Mouse (Mus musculus) hindbrain, embryonic 15.5 days (tissue): Measurements from ENCODE around the gene Anapc11. TPM values are rescaled to one million over a fixed set of nuclear protein-coding genes. Genes with fewer than 3 reads are reported as not detected.

Source experiments
- ATAC-seq: fragments of 200-750 bp; cut with Nextera tagmentation; 2 replicates; pipeline ENCODE4 v1.8.0; 2017; ENCODE audit warnings: low read depth, moderate number of reproducible peaks, moderate TSS enrichment; ENCODE audit not compliant: low FRiP score
- H3K27ac ChIP-seq: fragments of 300-500 bp; sonication (generic); replicated peaks from 2 replicates; pipeline ENCODE4 v1.5.1; 2015; ENCODE audit warnings: mild to moderate bottlenecking, inconsistent platforms
- H3K27me3 ChIP-seq: fragments of 300-500 bp; sonication (generic); 2 replicates; pipeline ENCODE4 v1.6.1; 2015; ENCODE audit warnings: control low read depth, inconsistent platforms
- H3K36me3 ChIP-seq: fragments of 300-500 bp; sonication (generic); 2 replicates; pipeline ENCODE4 v1.6.1; 2015; ENCODE audit warnings: control low read depth, inconsistent platforms
- H3K4me1 ChIP-seq: fragments of 300-500 bp; sonication (generic); replicated peaks from 2 replicates; pipeline ENCODE4 v1.6.1; 2015; ENCODE audit warnings: control low read depth, inconsistent platforms
- H3K4me2 ChIP-seq: fragments of 300-500 bp; sonication (generic); 2 replicates; pipeline ENCODE4 v1.6.1; 2015; ENCODE audit warnings: moderate library complexity, mild to moderate bottlenecking, inconsistent platforms
- H3K4me3 ChIP-seq: fragments of 300-500 bp; sonication (generic); 2 replicates; pipeline ENCODE4 v1.5.1; 2015; ENCODE audit warnings: mild to moderate bottlenecking, inconsistent platforms
- H3K9ac ChIP-seq: fragments of 300-500 bp; sonication (generic); 2 replicates; pipeline ENCODE4 v1.6.1; 2015; ENCODE audit warnings: inconsistent platforms
- H3K9me3 ChIP-seq: fragments of 300-500 bp; sonication (generic); 2 replicates; pipeline ENCODE4 v1.6.1; 2016; ENCODE audit warnings: control low read depth, inconsistent platforms
- WGBS: fragments of 180-500 bp; shearing (Covaris S2); methylation state at CpG from one replicate; pipeline ENCODE4 v1.1.7; 2015; 5-methylcytosine and 5-hydroxymethylcytosine counted together
- microRNA-seq: library from miRNA; unstranded; fragments of <30 nt; microRNA quantifications from one replicate; pipeline ENCODE4, GENCODE M21; 2016
- polyA plus RNA-seq: library from polyadenylated mRNA; unstranded; fragments of >200 nt; fragmentation: Nextera tagmentation; extraction: Ambion mirVana; gene quantifications from 2 replicates; pipeline ENCODE4 v1.2.1, GENCODE M21; 2015

Anapc11 gene
- polyA plus RNA-seq, 1 experiment from 2014 or later, result 215 TPM

GRCm38 (mm10) chr11:120654741-120655140 lies 56.5 kb downstream of the Anapc11 start:
- Histone ChIP-seq H3K9me3 (no peaks in the 10 kb centered on the region), H3K36me3 (no peaks in the 10 kb centered on the region), H3K4me1 (peaks cover 2% of the 10 kb centered on the region; the same call in 1 of the 2 replicates), H3K9ac (no peak overlapping the region), H3K27ac (no peak overlapping the region), H3K27me3 (peaks cover 33% of the 10 kb centered on the region), H3K4me3 (no peak overlapping the region), H3K4me2 (no peak overlapping the region)
- 88% methylated on average over 3 of the region's 3 CpGs for WGBS
- no peak for ATAC-seq

GRCm38 (mm10) chr11:120657301-120657700 lies 59.1 kb downstream of the Anapc11 start:
- Histone ChIP-seq H3K9ac (no peak overlapping the region), H3K4me2 (no peak overlapping the region), H3K4me1 (peaks cover 19% of the 10 kb centered on the region), H3K36me3 (no peaks in the 10 kb centered on the region), H3K9me3 (no peaks in the 10 kb centered on the region), H3K4me3 (no peak overlapping the region), H3K27me3 (peaks cover 59% of the 10 kb centered on the region), H3K27ac (no peak overlapping the region)
- ATAC-seq, result no peak
- WGBS, result 84% methylated on average over 4 of the region's 4 CpGs

Small RNA genes within 50 kb of the gene (microRNA-seq; reads per million reads assigned to microRNA genes)
- 1.3 reads per million for gene Mir6936

Other genes starting within 250 kb of the Anapc11 start
- 3,943 and 4,131 TPM in 2 replicates for gene Actg1, start 249.9 kb upstream of the Anapc11 start, polyA plus RNA-seq
- gene Fscn2, start 236.9 kb upstream of the Anapc11 start, polyA plus RNA-seq, result 0.88 and 1.6 TPM in 2 replicates
- gene Faap100, start 219.7 kb upstream of the Anapc11 start, polyA plus RNA-seq, result 95.4 and 110 TPM in 2 replicates
- gene Nploc4, start 160.7 kb upstream of the Anapc11 start, polyA plus RNA-seq, result 34.9 and 36.9 TPM in 2 replicates
- gene Tspan10, start 155.8 kb upstream of the Anapc11 start, polyA plus RNA-seq, result not detected in 2 replicates
- 0.22 and 0.51 TPM in 2 replicates for gene Pde6g, start 144.9 kb upstream of the Anapc11 start, polyA plus RNA-seq
- gene Oxld1, start 140.4 kb upstream of the Anapc11 start, polyA plus RNA-seq, result 11.5 and 12.0 TPM in 2 replicates
- gene Ccdc137, start 140.3 kb upstream of the Anapc11 start, polyA plus RNA-seq, result 24.8 and 28.9 TPM in 2 replicates
- 61.5 and 64.1 TPM in 2 replicates for gene Arl16, start 130.8 kb upstream of the Anapc11 start, polyA plus RNA-seq
- gene Mrpl12, start 113.8 kb upstream of the Anapc11 start, polyA plus RNA-seq, result 122 and 125 TPM in 2 replicates
- 31.7 and 31.9 TPM in 2 replicates for gene Slc25a10, start 106.6 kb upstream of the Anapc11 start, polyA plus RNA-seq
- 0.41 and 0.75 TPM in 2 replicates for gene Gcgr, start 67.7 kb upstream of the Anapc11 start, polyA plus RNA-seq
- 243 and 246 TPM in 2 replicates for gene Mcrip1, start 48.7 kb upstream of the Anapc11 start, polyA plus RNA-seq
- gene Ppp1r27, start 47.3 kb upstream of the Anapc11 start, polyA plus RNA-seq, result not detected in 2 replicates
- gene P4hb, start 25.2 kb upstream of the Anapc11 start, polyA plus RNA-seq, result 263 and 274 TPM in 2 replicates
- 492 and 533 TPM in 2 replicates for gene Arhgdia, start 16.8 kb upstream of the Anapc11 start, polyA plus RNA-seq
- 247 and 251 TPM in 2 replicates for gene Alyref, start 56 bp upstream of the Anapc11 start, polyA plus RNA-seq
- 0.71 and 1.1 TPM in 2 replicates for gene Npb, start 10.1 kb downstream of the Anapc11 start, polyA plus RNA-seq
- 213 and 226 TPM in 2 replicates for gene Pcyt2, start 19.5 kb downstream of the Anapc11 start, polyA plus RNA-seq
- gene Sirt7, start 26.8 kb downstream of the Anapc11 start, polyA plus RNA-seq, result 43.4 and 45.6 TPM in 2 replicates
- 42.5 and 42.7 TPM in 2 replicates for gene Mafg, start 35.2 kb downstream of the Anapc11 start, polyA plus RNA-seq
- gene Pycr1, start 45.3 kb downstream of the Anapc11 start, polyA plus RNA-seq, result 19.0 and 21.3 TPM in 2 replicates
- gene Myadml2, start 49.7 kb downstream of the Anapc11 start, polyA plus RNA-seq, result 0.67 and 1.0 TPM in 2 replicates
- 2.2 and 2.3 TPM in 2 replicates for gene Notum, start 62.8 kb downstream of the Anapc11 start, polyA plus RNA-seq
- gene Aspscr1, start 74.6 kb downstream of the Anapc11 start, polyA plus RNA-seq, result 140 and 154 TPM in 2 replicates
- gene Cenpx, start 115.3 kb downstream of the Anapc11 start, polyA plus RNA-seq, result 107 and 109 TPM in 2 replicates
- 74.9 and 81.2 TPM in 2 replicates for gene Lrrc45, start 115.5 kb downstream of the Anapc11 start, polyA plus RNA-seq
- gene Rac3, start 123.0 kb downstream of the Anapc11 start, polyA plus RNA-seq, result 540 and 587 TPM in 2 replicates
- gene Dcxr, start 128.9 kb downstream of the Anapc11 start, polyA plus RNA-seq, result 8.8 and 10.4 TPM in 2 replicates
- gene Cbr2, start 133.7 kb downstream of the Anapc11 start, polyA plus RNA-seq, result 0.97 and 2.1 TPM in 2 replicates
- 2.1 and 2.9 TPM in 2 replicates for gene Hmga1b, start 164.4 kb downstream of the Anapc11 start, polyA plus RNA-seq
- gene Rfng, start 185.8 kb downstream of the Anapc11 start, polyA plus RNA-seq, result 119 and 141 TPM in 2 replicates
- gene Gps1, start 185.9 kb downstream of the Anapc11 start, polyA plus RNA-seq, result 275 and 300 TPM in 2 replicates
- 45.2 and 48.6 TPM in 2 replicates for gene Dus1l, start 198.0 kb downstream of the Anapc11 start, polyA plus RNA-seq
- gene Fasn, start 226.1 kb downstream of the Anapc11 start, polyA plus RNA-seq, result 90.0 and 94.7 TPM in 2 replicates